Mouse (Mus musculus) brain, embryonic 14.5 days (tissue): ENCODE results near the gene Cep170. TPM values are rescaled to one million over a fixed set of nuclear protein-coding genes. Genes with fewer than 3 reads are reported as not detected.
"Not testable (repeated sequence)": the region's sequence is repeated elsewhere in the genome, so short reads cannot be mapped to it uniquely, and the experiment has no call there.

Experiments
- DNase-seq: peaks from one replicate; pipeline ENCODE4 v3.0.0-alpha.2; 2011; ENCODE audit warnings: low read depth
- CTCF ChIP-seq: fragments of 200-500 bp; IDR thresholded peaks from 2 replicates; pipeline ENCODE4 v1.5.1; 2012; ENCODE audit warnings: inconsistent platforms, mild to moderate bottlenecking, moderate library complexity, borderline replicate concordance; ENCODE audit not compliant: insufficient read depth, insufficient read length; ENCODE audit errors: extremely low read depth
- POLR2A ChIP-seq: fragments of 200-500 bp; IDR thresholded peaks from 2 replicates; pipeline ENCODE4 v1.6.1; 2012; ENCODE audit warnings: mild to moderate bottlenecking, inconsistent platforms, borderline replicate concordance; ENCODE audit not compliant: poor library complexity, insufficient read depth, insufficient read length, severe bottlenecking; ENCODE audit errors: extremely low read depth
- polyA plus RNA-seq: library from polyadenylated mRNA; depleted of rRNA; stranded (reverse); fragments of >200 nt; gene quantifications from 2 replicates; pipeline ENCODE4 v1.2.3, GENCODE M21; 2012; rRNA removed

The Cep170 gene
- 178 and 198 TPM in 2 replicates for polyA plus RNA-seq

DNA sequence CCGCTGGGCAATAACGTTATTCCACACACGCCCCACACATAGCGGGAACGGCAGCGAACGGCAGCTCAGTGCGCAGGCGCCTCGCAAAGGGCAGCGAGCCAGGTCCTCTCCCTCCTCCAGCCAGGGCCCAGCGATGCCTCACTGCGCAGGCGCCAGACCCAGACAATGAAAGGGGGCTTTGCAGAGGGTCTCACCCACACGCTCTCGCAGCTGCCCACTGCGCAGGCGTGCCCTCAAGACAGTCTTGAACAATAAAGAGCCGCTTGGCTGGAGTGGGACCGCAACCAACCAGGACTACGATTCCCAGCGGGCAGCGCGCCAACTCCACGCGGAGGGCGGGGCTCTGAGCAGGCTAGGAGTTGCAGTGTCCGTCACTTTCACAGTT lies at the start of gene Cep170:
Cep170 (minus strand) TSS at position 32 of the 385 bp plus-strand sequence.
- DNase-seq: peak; percentile 100
- TF ChIP-seq POLR2A: peak; percentile 67; the same call in 1 of the 2 replicates
- no peak for TF ChIP-seq CTCF

DNA sequence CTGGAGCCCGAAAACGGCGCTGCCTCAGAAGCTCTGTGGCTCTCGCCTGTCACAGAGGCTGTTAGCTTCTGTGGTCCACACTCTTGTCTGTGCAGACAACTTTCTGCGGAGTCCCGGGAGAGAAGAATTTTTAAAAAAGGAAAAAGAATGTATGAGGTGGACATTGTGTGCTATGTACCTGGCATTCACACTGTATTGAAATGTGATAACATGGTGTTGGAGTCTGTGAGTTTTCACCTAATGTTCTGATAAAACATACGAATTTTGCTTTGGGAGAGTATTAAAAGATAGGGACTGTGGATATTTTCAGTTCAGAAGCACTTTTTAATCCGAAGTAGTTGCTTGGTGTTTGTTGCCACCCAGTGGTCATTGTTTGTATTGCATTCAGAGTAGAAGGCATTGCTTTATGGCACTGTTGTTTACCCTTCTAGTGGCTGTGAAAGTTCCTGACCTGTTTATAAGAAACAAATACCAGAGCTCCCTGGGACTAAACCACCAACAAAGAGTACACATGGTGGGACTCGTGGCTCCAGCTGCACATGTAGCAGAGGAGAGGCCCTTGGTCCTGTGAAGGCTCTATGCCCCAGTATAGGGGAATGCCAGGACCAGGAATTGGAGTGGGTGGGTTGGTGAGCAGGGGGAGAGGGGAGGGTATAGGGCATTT lies 48.2 kb upstream of the Cep170 start:
- DNase-seq: peak; percentile 85
- TF ChIP-seq POLR2A (no peak), CTCF (peak; percentile 65; the same call in 1 of the 2 replicates)

DNA sequence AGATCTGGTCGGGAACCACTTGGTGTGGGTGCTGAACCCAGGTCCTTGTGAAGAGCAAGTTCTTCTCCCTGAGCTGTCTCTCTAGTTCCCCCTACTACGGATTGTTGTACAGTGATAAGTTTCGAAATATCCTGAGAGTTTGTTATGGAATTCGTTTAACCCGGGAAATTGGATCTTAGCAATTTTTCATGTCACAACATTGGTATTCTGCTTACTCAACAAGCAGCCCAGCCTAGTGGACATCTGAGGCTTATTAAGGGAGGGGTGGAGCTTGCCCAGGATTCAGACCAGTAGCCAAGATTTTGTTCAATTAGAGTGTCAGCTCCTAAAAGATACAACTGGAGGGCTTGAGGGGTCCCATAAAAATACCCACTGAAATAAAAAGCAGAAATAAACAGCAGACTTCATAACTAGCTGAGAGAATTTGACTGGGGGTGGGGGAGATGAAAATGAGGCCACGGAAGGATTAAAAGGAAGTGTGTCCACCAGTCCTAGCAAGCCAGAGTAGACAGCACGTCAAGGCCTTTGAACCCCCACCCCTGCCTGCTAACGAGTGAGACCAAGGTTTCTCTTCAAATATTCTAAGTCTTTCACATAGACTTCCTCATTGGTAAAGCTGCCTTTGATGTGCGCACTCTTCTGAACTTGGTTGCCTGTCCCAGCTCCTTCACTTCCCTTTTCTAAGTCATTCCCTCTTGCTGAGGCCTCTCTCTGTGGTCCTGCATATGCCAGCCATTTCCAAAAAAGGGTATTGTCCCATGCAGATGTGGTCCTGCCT lies 39.1 kb upstream of the Cep170 start:
- no peak for TF ChIP-seq CTCF
- TF ChIP-seq POLR2A: no peak
- DNase-seq: no peak

DNA sequence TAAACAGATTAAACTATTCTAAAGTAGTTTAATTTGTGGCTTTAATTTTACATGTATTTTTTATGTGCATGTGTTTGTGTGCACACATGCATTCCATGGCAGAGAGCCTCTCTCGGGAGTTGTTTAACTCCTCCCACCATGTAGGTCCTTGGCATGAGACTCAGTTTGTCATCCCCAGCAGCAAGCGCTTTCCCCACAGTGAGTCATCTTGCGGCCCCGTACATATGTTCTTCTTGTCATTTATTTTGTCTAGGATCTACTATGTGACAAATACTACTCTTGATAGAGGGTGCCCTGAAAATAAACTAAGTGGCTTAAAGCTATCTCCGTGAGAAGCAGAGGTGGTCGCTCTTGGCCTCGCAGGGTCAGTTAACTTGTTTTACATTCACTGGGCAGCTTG lies 37.5 kb upstream of the Cep170 start:
- no peak for DNase-seq
- TF ChIP-seq POLR2A (no peak), CTCF (no peak)

DNA sequence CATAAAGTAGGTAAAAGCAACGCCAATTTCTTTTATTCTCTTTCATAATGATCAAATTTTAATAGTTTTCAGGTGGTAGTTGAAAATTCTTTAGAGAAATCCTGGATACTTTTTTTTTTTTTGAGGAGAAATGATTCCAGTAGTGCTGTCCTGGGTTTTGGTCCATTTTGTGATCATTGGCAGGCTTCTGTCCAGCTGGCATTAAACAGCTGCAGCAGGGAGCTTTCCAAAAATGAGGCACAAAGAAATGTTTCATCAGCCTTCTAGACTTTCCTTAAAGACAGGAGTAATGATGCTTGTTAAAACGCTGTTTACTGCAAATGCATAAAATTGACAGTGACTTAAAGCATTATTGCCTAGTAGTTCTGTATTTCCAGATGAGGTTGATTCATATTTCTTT lies 35.5 kb upstream of the Cep170 start:
- TF ChIP-seq POLR2A (no peak), CTCF (no peak)
- peak; percentile 22 for DNase-seq

DNA sequence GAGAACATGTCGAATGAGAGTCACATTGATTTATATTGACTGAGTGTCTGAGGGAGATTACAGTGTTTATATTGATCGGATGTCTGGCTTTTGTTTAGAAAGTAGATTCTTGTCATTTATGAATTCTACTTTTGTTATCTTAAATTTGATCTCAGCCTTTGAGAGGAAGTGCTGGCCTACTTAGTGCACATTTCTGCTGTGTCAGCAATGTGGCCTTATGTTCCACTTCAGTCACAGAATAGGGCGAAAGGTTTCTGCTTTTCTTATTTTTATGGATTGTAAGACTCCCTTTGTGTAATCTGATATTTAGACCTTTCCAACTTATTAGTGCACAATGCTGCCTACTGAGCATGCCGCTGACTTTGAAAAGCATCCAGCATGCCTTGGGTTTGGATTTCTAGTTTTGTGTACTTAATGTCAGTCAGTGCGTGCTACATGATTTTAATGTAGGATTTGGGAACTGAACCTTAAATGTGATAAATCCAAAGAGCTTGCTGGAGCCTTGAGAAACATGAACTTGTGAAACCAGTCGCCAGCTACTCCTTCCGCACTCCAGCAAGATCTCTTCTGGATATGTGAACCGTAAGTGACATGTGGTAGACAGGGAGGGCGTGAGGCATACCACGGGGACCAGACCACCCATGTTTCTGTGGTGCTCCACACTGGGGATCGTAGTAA lies 34.9 kb upstream of the Cep170 start:
- no peak for DNase-seq

DNA sequence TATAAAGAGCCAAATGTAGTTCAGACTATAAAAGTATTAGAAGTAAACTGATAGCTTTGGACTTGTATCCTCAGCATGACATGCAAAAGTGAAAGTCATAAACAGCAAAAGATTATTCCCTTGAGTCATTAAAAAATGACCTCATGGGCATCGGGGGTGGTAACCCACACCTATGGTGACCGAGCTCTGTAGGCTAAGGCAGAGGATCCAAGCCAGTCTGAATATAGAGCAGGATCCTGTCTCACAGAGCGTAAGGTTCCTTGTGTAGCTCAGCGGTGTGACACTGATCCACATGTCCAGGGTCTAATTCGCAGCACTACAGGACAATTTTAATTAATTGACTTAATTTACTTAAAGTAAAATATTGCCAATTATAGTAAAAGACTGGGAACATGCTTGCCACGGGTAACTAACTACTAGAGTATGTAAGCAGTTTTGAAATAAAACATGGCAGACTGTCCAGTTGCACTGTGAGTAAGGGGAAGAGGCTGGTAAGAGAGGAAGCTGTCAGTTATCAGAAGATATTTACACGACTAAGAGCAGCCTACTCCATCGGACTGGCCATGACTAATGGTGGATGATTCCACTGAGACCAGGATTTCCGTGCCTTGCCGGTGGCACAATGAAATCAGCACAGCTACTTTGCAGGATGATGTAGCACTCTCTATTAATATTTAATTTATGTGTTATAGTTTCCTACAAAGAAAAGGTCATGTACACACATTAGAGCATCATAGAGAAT lies 33.4 kb upstream of the Cep170 start:
- peak; percentile 31 for DNase-seq
- no peak for TF ChIP-seq CTCF
- no peak for TF ChIP-seq POLR2A

More for the DNA sequence above, 34.9 kb upstream of the Cep170 start:
- TF ChIP-seq POLR2A (no peak), CTCF (no peak)

DNA sequence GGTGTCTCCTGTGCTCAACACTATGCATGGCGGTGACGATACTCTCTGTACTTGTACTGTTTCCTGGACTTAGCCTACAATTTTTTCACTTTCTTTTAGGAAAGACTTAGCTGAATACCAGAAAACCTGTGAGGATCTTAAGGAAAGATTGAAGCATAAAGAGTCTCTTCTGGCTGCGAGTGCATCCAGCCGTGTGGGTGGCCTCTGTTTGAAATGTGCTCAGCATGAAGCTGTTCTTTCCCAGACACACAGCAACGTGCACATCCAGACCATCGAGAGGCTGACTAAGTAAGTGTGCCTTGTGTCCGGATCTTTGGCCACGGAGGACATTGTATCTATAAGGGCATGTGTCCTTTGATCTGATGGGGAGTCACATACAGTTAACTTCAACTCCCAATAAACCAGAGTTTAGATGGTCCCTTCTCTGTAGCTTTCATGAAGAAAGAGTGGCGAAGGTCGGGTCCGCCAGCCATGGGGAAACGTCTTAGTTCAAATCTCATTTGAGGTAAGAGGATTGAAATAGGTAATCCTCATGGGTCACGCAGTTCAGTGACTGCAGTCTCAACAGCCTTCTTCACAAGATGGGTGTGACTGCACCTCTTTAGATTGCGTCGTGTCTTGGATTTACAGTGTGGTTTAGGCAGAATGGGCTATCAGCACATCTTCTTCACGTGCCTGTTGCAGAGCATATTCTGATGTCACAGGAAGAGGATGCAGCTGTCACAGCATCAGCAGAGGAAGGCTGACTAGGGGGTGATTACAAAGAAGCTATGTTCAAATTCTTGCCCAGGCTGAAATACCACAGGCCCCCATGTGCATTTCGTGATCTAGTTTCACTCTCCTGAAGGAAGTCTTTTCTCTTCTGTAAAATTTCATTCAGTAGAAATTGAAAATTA lies 31.5 kb upstream of the Cep170 start:
- no peak for DNase-seq
- TF ChIP-seq POLR2A (no peak), CTCF (no peak)

DNA sequence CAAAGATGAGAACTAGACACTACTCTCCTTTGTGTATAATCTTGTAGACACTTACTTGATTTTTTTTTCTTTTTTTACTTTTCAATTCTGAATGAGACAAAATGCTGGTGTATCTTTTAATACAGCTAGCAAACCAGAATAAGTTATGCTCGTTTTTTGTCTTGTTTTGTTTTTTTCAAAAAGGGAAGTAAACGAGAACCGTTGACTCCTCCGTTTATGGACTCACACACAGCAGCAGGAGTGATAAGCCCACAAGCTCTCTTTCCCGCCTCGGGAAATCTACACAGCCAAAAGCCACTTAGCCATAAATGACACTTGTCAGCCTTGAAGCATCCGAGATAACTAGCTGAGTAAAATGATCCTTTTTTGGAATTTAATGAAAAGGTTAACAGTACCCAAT lies 22.7 kb upstream of the Cep170 start:
- not testable (repeated sequence) for DNase-seq

DNA sequence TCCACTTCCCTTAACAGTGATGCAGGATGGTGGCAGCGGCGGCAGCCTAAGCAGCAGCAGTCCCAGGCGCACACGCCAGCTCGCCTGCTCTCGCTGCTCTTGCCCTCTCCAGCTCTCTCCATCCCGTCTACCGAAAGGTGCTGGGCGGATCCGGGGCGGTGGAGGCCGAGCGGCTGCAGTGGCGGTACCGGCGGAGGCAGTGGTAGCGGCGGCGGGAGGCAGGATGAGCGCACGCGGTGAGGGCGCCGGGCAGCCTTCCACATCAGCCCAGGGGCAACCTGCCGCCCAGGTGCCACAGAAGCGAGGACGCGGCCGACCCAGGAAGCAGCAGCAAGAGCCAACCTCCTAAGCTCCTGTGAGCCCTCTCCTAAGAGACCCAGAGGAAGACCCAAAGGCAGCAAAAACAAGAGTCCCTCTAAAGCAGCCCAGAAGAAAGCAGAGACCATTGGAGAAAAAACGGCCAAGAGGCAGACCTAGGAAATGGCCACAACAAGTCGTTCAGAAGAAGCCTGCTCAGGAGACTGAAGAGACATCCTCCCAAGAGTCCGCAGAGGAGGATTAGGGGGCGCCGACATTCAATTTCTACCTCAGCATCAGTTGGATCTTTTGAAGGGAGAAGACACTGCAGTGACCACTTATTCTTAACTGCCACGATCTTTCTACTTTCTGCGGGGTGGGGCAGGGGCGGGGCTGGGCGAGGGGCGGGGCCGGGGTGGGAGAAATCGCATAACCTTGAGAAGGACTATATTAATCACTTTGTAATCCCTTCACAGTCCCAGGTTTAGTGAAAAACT lies 21.8 kb upstream of the Cep170 start:
- DNase-seq: peak; percentile 40
- no peak for TF ChIP-seq CTCF
- no peak for TF ChIP-seq POLR2A
